Mouse (Mus musculus) MEL (cell line): ENCODE data around the gene Polr2e.

ENCODE experiments used
- CHD1 ChIP-seq: IDR thresholded peaks from 2 replicates; pipeline ENCODE4 v1.6.1; 2012; ENCODE audit warnings: low read depth, mild to moderate bottlenecking, inconsistent platforms, low read length, improper control_type of control experiment
- CTCF ChIP-seq, 3 experiments: IDR thresholded peaks in 2 of 3; conservative IDR thresholded peaks in 1 of 3; 2 replicates each; pipeline ENCODE4 v1.5.1; 2011 to 2012; ENCODE audit warnings: low read length in 3 of 3, low read depth in 2 of 3, mild to moderate bottlenecking in 2 of 3, improper control_type of control experiment in 1 of 3, inconsistent platforms in 1 of 3, mixed read lengths in 1 of 3, moderate library complexity in 1 of 3; ENCODE audit not compliant: control insufficient read depth in 1 of 3, insufficient read depth in 1 of 3, poor library complexity in 1 of 3, severe bottlenecking in 1 of 3
- E2F4 ChIP-seq: IDR thresholded peaks from 2 replicates; pipeline ENCODE4 v1.6.1; 2011; ENCODE audit warnings: low read depth, low read length, improper control_type of control experiment, borderline replicate concordance
- EP300 ChIP-seq, 2 experiments: IDR thresholded peaks; 2 replicates each; pipeline ENCODE4 v1.6.1; 2011; ENCODE audit warnings: improper control_type of control experiment in 2 of 2, low read length in 2 of 2, low read depth in 1 of 2, mild to moderate bottlenecking in 1 of 2
- HCFC1 ChIP-seq: IDR thresholded peaks from 2 replicates; pipeline ENCODE4 v1.6.1; 2012; ENCODE audit warnings: low read depth, mild to moderate bottlenecking, inconsistent platforms, low read length, improper control_type of control experiment, moderate library complexity
- KAT2A ChIP-seq: conservative IDR thresholded peaks from 2 replicates; pipeline ENCODE4 v1.6.1; 2012; ENCODE audit warnings: low read depth, low read length, improper control_type of control experiment, inconsistent platforms
- MAFK ChIP-seq: IDR thresholded peaks from 2 replicates; pipeline ENCODE4 v1.6.1; 2011; ENCODE audit warnings: low read depth, mild to moderate bottlenecking, low read length, improper control_type of control experiment, borderline replicate concordance
- MXI1 ChIP-seq: IDR thresholded peaks from 2 replicates; pipeline ENCODE4 v1.6.1; 2011; ENCODE audit warnings: mild to moderate bottlenecking, low read depth, low read length, improper control_type of control experiment
- NRF1 ChIP-seq: IDR thresholded peaks from 2 replicates; pipeline ENCODE4 v1.6.1; 2014; ENCODE audit warnings: low read depth, mild to moderate bottlenecking, inconsistent platforms, low read length, improper control_type of control experiment, moderate library complexity; ENCODE audit not compliant: poor library complexity, insufficient read depth, severe bottlenecking
- POLR2A ChIP-seq, 2 experiments: IDR thresholded peaks; 2 replicates each; pipeline ENCODE4 v1.6.1; 2011 to 2012; ENCODE audit warnings: low read length in 2 of 2, mild to moderate bottlenecking in 2 of 2, control low read depth in 1 of 2, improper control_type of control experiment in 1 of 2, low read depth in 1 of 2, moderate library complexity in 1 of 2; ENCODE audit not compliant: control insufficient read depth in 1 of 2, insufficient read depth in 1 of 2, poor library complexity in 1 of 2
- SMC3 ChIP-seq: IDR thresholded peaks from 2 replicates; pipeline ENCODE4 v1.6.1; 2011; ENCODE audit warnings: low read depth, low read length, improper control_type of control experiment
- ZKSCAN1 ChIP-seq: IDR thresholded peaks from 2 replicates; pipeline ENCODE4 v1.6.1; 2012; ENCODE audit warnings: low read depth, mild to moderate bottlenecking, inconsistent platforms, low read length, improper control_type of control experiment, moderate library complexity

- TF ChIP-seq MAFK (no peak), ZKSCAN1 (no peak), KAT2A (no peak), POLR2A (IDR thresholded peaks at IDR 0.05; ENCODE audit: control insufficient read depth in 1 of 2, insufficient read depth in 1 of 2, low read depth in 1 of 2, low read length in 2 of 2, poor library complexity in 1 of 2) (no peak), EP300 (IDR thresholded peaks at IDR 0.05; ENCODE audit: low read depth in 1 of 2, low read length in 2 of 2) (no peak), HCFC1 (no peak), SMC3 (no peak), CHD1 (no peak), E2F4 (no peak), CTCF (IDR thresholded peaks at IDR 0.05 in 2 of 3, conservative IDR thresholded peaks at IDR 0.05 in 1 of 3; ENCODE audit: control insufficient read depth in 1 of 3, insufficient read depth in 1 of 3, low read depth in 2 of 3, low read length in 3 of 3, poor library complexity in 1 of 3, severe bottlenecking in 1 of 3) (no peak), NRF1 (no peak), MXI1 (no peak)
Measured at GRCm38 (mm10) chr10:80002829-80003228, 36.8 kb downstream of the Polr2e start.
